Mouse (Mus musculus) ES-E14 (cell line): ENCODE measurements around the gene Gstt4.

Source experiments
- CHD2 ChIP-seq: IDR thresholded peaks from 2 replicates; pipeline ENCODE4 v1.6.1; 2014; ENCODE audit warnings: mild to moderate bottlenecking, low read depth, low read length, inconsistent platforms
- HCFC1 ChIP-seq: IDR thresholded peaks from 2 replicates; pipeline ENCODE4 v1.6.1; 2012; ENCODE audit warnings: low read length, inconsistent platforms, borderline replicate concordance; ENCODE audit not compliant: insufficient read depth
- MAFK ChIP-seq: IDR thresholded peaks from 2 replicates; pipeline ENCODE4 v1.6.1; 2014; ENCODE audit warnings: mild to moderate bottlenecking, low read depth, low read length, inconsistent platforms; ENCODE audit not compliant: insufficient read depth
- ZC3H11A ChIP-seq: IDR thresholded peaks from 2 replicates; pipeline ENCODE4 v1.6.1; 2012; ENCODE audit warnings: low read depth, mild to moderate bottlenecking, inconsistent platforms, low read length, borderline replicate concordance
- ZNF384 ChIP-seq: IDR thresholded peaks from 2 replicates; pipeline ENCODE4 v1.6.1; 2012; ENCODE audit warnings: low read depth, low read length, inconsistent platforms

DNA sequence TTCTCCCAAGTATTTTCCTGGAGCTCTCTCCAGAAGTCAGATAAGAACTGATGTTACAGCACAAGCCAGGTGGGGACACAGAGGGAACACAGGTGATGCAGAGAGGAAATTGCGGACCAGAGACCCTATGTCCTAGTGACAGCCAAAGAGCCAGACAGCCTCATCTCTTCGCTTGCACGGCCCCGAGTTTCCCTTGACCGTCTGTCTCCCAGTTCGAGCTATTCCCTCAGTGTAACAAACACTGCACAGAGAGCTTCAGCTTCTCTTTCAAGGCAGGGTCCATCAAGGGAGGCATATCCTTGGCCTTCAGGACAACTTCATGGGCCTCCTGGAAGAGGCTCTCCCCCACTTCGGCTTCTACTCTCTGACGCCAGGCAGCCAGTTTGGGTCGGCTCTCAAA, 47.8 kb downstream of the Gstt4 start:
- TF ChIP-seq HCFC1 (no peak), CHD2 (no peak), MAFK (no peak), ZC3H11A (no peak), ZNF384 (no peak)
